Mouse (Mus musculus) heart, adult 11 months (tissue): ENCODE measurements at regions not wholly inside any gene's neighbourhood (a gene's known extent, or its start where the extent isn't known, plus 50 kb on each side); places are given as distances from the start of the nearest gene placed in this dataset.

ENCODE experiments used
- DNase-seq: peaks from one replicate; pipeline ENCODE4 v3.0.0; 2022

- peak; percentile 92 for DNase-seq
Observed at GRCm38 (mm10) chr13:110690501-110691255, 295.8 kb downstream of the Plk2 start.

GRCm38 (mm10) chr13:110692696-110693095 lies 297.9 kb downstream of the Plk2 start:
- DNase-seq: no peak

- DNase-seq: peak; percentile 89
Observed at GRCm38 (mm10) chr13:110694876-110695275, 300.0 kb downstream of the Plk2 start.

- DNase-seq: peak; percentile 99
Observed at GRCm38 (mm10) chr13:110696549-110696948, 301.7 kb downstream of the Plk2 start.

- DNase-seq: peak; percentile 95
Observed at GRCm38 (mm10) chr13:110704261-110704660, 309.4 kb downstream of the Plk2 start.

GRCm38 (mm10) chr13:110710847-110711246 lies 316.0 kb downstream of the Plk2 start:
- DNase-seq: no peak

- DNase-seq: no peak
Observed at GRCm38 (mm10) chr13:110712527-110712926, 317.7 kb downstream of the Plk2 start.

GRCm38 (mm10) chr13:110722170-110722569 lies 327.3 kb downstream of the Plk2 start:
- no peak for DNase-seq

- DNase-seq: no peak
Observed at GRCm38 (mm10) chr13:110722752-110723151, 327.9 kb downstream of the Plk2 start.

GRCm38 (mm10) chr13:110724836-110725235 lies 330.0 kb downstream of the Plk2 start:
- DNase-seq: no peak

GRCm38 (mm10) chr13:110725821-110726220 lies 331.0 kb downstream of the Plk2 start:
- no peak for DNase-seq

- peak; percentile 86 for DNase-seq
Observed at GRCm38 (mm10) chr13:110735511-110735910, 340.7 kb downstream of the Plk2 start.

- DNase-seq: no peak
Observed at GRCm38 (mm10) chr13:110741576-110742206, 346.8 kb downstream of the Plk2 start.

- DNase-seq: peak; percentile 98
Observed at GRCm38 (mm10) chr13:110747223-110747868, 352.5 kb downstream of the Plk2 start.

- no peak for DNase-seq
Observed at GRCm38 (mm10) chr13:110752746-110753145, 357.9 kb downstream of the Plk2 start.

- DNase-seq: peak; percentile 82
Observed at GRCm38 (mm10) chr13:110754548-110754947, 359.7 kb downstream of the Plk2 start.

- no peak for DNase-seq
Observed at GRCm38 (mm10) chr13:110756877-110757276, 362.0 kb downstream of the Plk2 start.

GRCm38 (mm10) chr13:110769210-110769609 lies 374.4 kb downstream of the Plk2 start:
- no peak for DNase-seq

- DNase-seq: no peak
Observed at GRCm38 (mm10) chr13:110775251-110775650, 380.4 kb downstream of the Plk2 start.

- no peak for DNase-seq
Observed at GRCm38 (mm10) chr13:110784162-110784785, 389.4 kb downstream of the Plk2 start.

- no peak for DNase-seq
Observed at GRCm38 (mm10) chr13:110784822-110785221, 390.0 kb downstream of the Plk2 start.

GRCm38 (mm10) chr13:110798313-110798712 lies 403.5 kb downstream of the Plk2 start:
- no peak for DNase-seq

GRCm38 (mm10) chr13:110802841-110803240 lies 408.0 kb downstream of the Plk2 start:
- no peak for DNase-seq
